Mouse (Mus musculus) gastrocnemius, adult 8-10 months (tissue): Measurements from ENCODE around the gene Gtf3c4. TPM values are rescaled to one million over a fixed set of nuclear protein-coding genes. Genes with fewer than 3 reads are reported as not detected.

ENCODE experiments used
- DNase-seq, 2 experiments: peaks; one replicate each; pipeline ENCODE4 v3.0.0; 2022; ENCODE audit warnings: low spot score in 2 of 2
- total RNA-seq, 4 experiments: library from RNA; stranded (reverse); gene quantifications; 2 replicates each; pipeline ENCODE4 v1.2.4; 2022

Gene Gtf3c4
- total RNA-seq, 4 experiments from 2014 or later, result 12.3 to 14.7 (median 13.7) TPM

DNA sequence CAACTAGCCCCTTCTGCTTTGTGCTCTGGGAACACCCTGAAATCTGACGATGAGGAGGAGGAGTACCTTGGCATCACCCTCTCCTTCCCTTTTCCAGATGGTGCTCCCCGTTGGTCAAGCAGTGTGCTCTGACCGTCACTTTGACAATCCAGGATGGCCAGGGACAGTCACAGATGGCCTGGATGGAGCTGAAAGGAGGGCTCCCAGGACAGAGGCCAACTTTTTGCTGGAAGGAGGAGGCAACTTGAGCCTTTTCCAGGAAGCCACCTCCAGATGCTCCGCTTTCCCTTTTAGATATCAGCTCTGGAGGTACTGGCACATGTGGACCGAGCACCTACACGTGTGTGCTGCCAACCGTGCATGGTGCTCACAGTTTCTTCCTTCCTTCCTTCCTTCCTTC lies 36.8 kb downstream of the Gtf3c4 start:
- no peak for DNase-seq

DNA sequence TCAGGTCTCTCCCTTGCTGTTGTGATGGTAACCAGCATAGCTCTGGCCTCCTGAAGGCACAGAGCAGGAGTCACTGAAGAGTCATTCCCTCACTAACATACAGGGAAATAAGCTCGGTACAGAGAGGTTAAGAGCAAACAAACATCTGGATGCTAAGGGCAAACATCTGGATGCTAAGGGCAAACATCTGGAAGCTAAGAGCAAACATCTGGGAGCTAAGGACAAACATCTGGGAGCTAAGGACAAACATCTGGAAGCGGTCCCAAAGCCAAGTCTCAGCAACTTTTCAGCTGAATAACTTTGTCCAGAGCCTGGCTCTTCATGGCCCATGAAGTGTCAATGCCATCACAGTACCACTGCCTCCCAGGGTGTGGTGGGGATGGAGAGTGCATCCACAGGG lies 40.6 kb downstream of the Gtf3c4 start:
- no peak for DNase-seq

DNA sequence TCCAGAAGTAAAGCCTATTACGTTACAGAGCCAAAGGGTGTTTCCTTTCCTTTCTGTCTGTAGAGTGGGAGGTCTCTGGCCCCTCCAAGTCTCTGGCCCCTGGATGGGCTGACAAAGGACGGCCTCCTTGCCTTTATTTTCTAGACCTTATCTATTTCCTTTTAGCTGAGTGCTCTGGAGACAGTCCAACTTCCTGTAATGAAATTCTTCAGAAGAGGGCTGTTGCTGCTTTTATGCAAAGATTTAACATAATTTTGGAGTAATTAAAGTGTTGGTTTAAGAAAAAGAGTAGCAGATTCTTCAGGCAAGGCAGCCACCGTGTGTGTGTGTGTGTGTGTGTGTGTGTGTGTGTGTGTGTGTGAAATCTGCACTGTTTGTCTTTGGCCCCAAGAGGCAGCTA lies 41.8 kb downstream of the Gtf3c4 start:
- no peak for DNase-seq

DNA sequence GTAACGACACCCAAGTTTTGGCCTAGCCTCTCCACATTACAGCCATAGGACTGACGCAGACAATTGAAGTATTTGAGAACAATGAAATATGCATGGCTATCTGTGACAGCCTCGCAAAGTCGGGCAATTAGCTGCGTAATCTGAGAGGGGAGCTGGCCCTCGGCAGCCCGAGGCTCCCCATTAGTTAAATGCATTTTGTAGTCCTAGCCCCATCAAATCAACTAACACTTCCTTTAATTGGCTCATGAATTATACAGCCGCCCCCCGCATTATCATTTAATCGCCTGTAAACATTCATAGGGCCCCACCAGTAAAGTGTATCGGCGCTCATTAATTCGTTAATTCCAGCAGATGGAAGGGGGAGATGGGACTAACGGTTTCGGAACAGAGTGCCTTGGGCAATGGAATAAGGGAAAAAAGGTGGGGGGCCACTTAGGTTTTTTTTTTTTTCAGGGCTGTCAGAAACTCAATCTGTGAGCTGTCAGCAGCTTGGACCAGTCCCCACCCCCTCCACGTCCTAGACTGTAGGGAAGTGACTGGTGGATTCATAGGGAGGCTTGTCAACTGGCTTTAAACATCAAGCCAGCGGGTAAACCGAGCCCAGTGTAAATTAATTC lies 42.6 kb downstream of the Gtf3c4 start:
- DNase-seq, result no peak

DNA sequence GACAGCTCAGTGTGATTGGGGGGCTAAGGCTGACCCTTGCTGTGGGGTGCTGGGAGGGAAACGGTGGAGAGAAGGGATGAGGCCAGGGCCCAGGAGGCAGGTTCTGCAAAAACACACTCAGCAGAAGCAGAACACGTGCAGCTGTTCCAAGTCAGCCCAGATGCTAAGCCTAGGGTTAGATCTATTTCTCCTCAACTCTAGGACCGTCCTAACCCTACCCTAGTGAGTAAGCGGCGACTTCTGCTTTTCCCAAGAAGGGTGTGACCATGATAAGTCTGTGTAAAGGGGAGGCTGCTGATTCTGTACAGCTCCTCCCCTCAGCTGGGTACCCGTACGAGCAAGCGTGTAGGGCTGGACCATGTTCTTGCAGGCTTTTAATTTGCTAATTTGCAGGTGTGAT lies 43.9 kb downstream of the Gtf3c4 start:
- no peak for DNase-seq

DNA sequence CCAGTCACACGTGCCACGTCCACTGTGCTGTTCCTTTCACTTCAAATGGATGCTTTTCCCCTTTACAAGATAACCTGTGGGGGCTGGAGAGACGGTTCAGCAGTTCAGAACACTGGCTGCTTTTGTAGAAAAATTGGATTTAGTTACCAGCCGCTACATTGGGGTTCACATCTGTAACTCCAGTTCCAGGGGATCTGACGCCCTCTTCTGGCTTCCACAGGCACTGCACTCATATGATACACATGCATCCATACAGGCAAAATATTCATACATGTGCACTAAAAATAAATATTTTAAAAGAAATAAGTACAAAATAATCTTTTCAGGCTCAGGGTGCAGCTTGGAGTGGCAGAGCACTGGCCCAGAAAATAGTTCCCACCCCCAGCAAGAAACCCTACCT lies 45.5 kb downstream of the Gtf3c4 start:
- no peak for DNase-seq

DNA sequence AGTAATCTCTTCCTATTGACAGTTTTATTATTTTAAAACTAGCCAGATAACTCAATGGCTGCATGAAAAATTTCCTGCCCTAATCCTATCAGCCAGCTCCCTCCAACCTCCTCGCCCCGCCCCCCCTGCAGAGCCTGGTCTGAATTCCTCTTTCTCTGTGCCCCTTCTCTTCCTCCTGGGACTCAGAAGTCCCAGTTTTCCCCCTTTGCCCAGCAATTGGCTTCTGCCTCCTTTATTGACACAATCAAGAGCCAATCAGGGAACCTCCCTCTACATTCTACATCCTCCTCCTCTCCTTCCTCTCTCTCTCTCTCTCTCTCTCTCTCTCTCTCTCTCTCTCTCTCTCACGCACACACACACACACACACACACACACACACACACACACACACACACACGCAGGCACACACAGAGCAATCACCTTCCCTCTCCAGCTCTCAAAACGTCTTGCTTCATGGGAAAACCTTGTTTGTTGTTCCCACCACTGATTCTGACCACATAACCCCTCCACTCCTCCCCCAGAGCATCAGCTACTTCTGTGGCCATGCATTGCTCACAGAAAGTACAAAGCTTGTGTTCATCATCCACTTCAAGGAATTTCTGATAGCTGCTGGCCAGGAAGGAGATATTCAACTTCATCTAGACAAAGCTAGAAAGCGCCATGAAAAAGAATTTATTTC lies 47.1 kb downstream of the Gtf3c4 start:
- no peak for DNase-seq

DNA sequence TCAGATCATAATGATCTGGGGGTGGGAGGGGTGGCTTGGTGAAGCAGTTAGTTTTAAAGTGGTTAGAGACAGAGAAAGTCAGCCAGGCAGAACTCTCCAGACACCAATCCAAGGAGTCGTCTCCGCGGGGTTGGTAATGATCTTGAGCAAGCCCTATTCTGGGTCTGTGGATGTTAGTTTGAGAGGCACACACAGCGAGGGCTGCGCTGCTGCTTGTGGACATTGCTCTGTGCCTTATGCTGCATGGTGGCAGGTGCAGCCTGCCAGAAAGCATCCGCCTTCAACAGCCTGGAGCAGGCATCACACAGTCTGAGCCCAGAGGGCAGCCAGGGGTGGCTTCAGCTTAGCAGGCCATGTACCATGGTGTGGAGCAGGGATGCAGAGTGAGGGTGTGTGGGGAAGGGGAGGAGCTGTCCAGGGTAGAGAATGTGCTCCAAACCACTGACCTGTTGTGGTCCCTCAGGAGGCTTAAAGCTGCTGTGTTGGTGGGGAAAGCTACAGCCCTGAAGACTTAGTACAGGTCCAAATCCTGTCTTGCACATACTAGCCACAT lies 53.0 kb downstream of the Gtf3c4 start:
- DNase-seq, result no peak

DNA sequence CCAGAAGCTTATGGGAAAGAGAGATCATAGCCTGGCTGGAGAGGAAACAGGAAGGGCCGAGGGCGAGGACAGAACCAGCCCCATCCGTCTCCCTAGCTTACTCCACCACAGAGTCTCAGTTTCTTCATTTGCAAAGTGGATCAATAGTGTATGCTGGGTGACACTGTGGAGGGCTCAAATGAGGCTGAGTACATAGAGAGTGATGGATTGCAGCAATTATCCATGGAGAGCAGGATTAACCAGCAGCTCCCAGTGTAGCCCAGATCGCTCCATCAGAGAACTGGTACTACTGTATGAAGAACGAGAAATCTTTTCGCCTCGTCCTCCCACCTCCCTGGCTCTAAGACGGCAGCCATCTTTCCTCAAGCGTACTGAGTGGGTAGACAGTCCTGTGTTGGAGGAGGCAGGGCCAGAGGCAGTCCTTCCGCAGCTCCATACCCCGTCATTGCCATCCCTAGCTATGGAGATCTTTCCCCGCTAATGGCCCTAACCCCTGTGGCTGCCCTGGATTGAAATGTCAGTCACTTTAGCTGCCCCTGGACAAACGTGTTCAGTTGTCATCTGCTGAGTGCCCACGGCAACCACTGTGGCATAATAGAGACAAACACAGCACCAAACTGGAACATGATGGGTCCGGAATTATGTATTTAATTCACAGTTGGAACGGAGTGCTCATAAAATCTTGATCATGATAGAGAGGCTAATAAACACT lies 53.6 kb downstream of the Gtf3c4 start:
- no peak for DNase-seq

DNA sequence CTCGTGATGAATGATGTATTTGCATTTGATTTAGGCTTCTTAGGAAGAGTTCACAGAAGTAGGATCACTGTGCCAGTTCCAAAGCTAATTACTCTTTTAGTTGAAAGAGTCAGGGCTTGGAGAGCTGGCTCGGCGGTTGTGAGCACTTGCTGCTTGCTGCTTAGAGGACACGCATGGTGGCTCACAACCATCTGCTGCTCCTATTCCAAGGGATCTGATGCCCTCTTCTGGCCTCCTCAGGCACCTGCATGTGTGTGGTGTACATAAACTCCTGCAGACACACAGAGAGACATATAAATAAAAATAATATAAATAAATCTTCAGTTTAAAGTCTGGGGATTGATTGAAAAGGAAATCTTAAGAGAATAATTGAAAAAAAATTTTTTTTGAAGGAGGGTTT lies 58.9 kb downstream of the Gtf3c4 start:
- DNase-seq, result no peak

DNA sequence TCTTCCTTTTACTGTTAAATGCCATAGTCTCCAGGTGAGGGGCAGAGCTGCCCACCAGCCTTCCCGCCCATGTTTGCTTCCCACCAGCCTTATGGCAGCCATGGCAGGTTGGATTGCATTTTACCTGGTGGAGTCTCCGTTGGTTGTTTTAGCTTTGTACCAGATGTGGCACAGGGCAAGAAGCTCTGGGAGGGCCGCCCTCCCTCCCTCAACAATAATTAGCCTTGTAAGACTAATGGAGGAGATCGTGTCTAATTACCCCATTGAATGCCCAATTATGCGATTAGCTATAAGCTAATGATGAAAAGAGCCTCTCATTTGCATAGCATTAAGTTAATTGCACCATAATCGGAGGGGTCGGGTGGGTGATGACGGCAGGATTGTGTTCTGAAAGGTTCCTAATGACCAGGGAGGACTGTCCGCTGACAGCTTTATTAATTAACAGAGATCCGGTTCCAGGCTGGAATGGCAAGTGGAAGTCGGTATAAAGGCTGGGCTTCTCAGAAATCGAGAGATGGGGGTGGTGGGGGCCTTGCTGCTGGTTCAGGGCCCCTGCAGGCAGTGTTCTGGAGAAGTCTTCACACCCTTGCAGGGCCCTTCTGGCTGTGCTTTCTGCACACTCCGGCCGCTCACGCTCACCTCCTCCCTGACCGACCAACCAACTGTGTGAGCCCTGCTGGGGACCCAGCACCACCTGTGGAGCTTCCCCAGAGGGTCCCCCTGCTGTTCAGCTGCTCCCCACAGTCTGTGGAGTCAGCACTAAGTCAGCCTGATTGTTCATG lies 60.0 kb downstream of the Gtf3c4 start:
- no peak for DNase-seq

DNA sequence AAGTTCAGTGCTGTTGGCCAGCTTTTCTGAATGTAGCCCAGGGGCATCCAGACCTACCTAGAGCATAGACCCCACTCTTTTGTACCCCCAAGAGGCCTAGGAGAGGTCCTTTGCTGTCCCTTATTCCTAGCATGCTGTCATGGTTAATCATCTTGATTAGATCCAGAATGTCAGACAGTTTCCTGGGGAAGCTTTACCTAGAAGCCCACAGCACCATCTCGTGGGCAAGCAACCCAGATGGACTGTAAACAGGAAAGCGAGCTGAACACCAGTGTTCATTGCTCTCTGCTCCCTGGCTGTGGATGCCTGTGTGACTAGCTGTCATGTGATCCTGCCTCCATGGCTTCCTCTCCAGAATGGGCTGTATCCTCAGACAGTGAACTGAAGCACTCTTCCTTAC lies 63.4 kb downstream of the Gtf3c4 start:
- DNase-seq, result no peak

DNA sequence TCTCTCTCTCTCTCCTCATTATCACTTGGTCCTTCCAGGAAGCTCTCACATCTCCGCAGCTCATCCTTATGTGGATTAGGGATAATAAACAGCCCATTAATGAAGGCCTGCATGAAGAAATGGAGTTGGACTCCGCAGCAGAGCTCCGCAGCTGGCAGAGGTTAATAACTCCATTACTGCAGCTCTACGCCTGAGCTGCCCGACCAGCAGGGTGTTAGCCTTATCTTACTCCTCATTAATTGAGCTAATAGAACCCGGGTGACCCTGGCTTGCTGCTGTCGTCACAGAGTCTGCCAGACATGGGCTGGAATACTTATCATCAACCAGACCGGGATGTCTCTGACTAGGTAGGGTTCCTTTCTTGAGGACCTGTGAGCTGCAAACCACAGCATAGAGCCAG lies 66.1 kb downstream of the Gtf3c4 start:
- no peak for DNase-seq

Other genes starting within 250 kb of the Gtf3c4 start
- not detected for gene Gfi1b, start 218.4 kb downstream of the Gtf3c4 start, total RNA-seq
- 10 to 100 TPM; 43.1 to 59.9 (median 45.4) TPM for gene Tsc1, start 199.1 kb downstream of the Gtf3c4 start, total RNA-seq
- gene Spaca9, start 140.6 kb downstream of the Gtf3c4 start, total RNA-seq, result not detected
- gene Ak8, start 140.2 kb downstream of the Gtf3c4 start, total RNA-seq, result not detected
- 1 to 10 TPM; 3.8 to 6.7 (median 5.5) TPM for gene Ddx31, start within 50 bp of the Gtf3c4 start, total RNA-seq
- gene Barhl1, start 76.3 kb upstream of the Gtf3c4 start, total RNA-seq, result not detected
- gene Cfap77, start 214.7 kb upstream of the Gtf3c4 start, total RNA-seq, result not detected
- 1 to 10 TPM; 4.3 to 8.5 (median 4.6) TPM for gene Ttf1, start 219.9 kb upstream of the Gtf3c4 start, total RNA-seq